Mouse (Mus musculus) megakaryocyte, embryonic 14.5 days (primary cell): ENCODE data around the gene Slc51b.

ENCODE experiments used
- FLI1 ChIP-seq: IDR thresholded peaks from 2 replicates; pipeline ENCODE4 v1.6.1; 2012; ENCODE audit warnings: low read length, inconsistent platforms, mixed read lengths
- GATA1 ChIP-seq: IDR thresholded peaks from 3 replicates; pipeline ENCODE4 v1.6.1; 2012; ENCODE audit warnings: mixed read lengths, low read length, inconsistent platforms, borderline replicate concordance

- TF ChIP-seq GATA1, result no peak
- no peak for TF ChIP-seq FLI1
Measured at GRCm38 (mm10) chr9:65375163-65375934, 47.4 kb downstream of the Slc51b start.
